Mouse (Mus musculus) cerebellum, adult 2 months (tissue): ENCODE measurements around the gene Dse. TPM values are rescaled to one million over a fixed set of nuclear protein-coding genes. Genes with fewer than 3 reads are reported as not detected.

Experiments used
- DNase-seq, 2 experiments: peaks; one replicate each; pipeline ENCODE4 v3.0.0; 2021
- H3K27ac ChIP-seq: fragments of 200-500 bp; 2 replicates; pipeline ENCODE4 v1.5.1; 2012; ENCODE audit warnings: low read length, control low read depth, inconsistent platforms; ENCODE audit not compliant: insufficient read depth
- H3K27me3 ChIP-seq: fragments of 200-500 bp; 2 replicates; pipeline ENCODE4 v1.6.1; 2012; ENCODE audit warnings: inconsistent platforms, mild to moderate bottlenecking, low read length, moderate library complexity; ENCODE audit not compliant: control insufficient read depth, insufficient read depth
- H3K4me1 ChIP-seq: fragments of 200-500 bp; 2 replicates; pipeline ENCODE4 v1.6.1; 2011; ENCODE audit warnings: low read length; ENCODE audit not compliant: control insufficient read depth, insufficient read depth
- H3K4me3 ChIP-seq: fragments of 200-500 bp; replicated peaks from 2 replicates; pipeline ENCODE3; 2011; ENCODE audit warnings: mild to moderate bottlenecking, low read depth, low read length, control low read depth; ENCODE audit not compliant: insufficient read depth
- CTCF ChIP-seq: fragments of 200-500 bp; IDR thresholded peaks from 2 replicates; pipeline ENCODE4 v1.5.1; 2011; ENCODE audit warnings: low read depth, mild to moderate bottlenecking, control low read depth, low read length, moderate library complexity, borderline replicate concordance; ENCODE audit not compliant: insufficient read depth
- POLR2A ChIP-seq: fragments of 200-500 bp; IDR thresholded peaks from 2 replicates; pipeline ENCODE4 v1.6.1; 2011; ENCODE audit warnings: low read length, control low read depth, borderline replicate concordance; ENCODE audit not compliant: insufficient read depth
- WGBS: fragments of 180-500 bp; shearing (Covaris S2); methylation state at CpG from one replicate; pipeline ENCODE4 v1.1.7; 2018; 5-methylcytosine and 5-hydroxymethylcytosine counted together
- polyA plus RNA-seq: library from polyadenylated mRNA; depleted of rRNA; stranded (reverse); fragments of >200 nt; gene quantifications from 2 replicates; pipeline ENCODE4 v1.2.3, GENCODE M21; 2012; rRNA removed

Gene Dse
- polyA plus RNA-seq, 1 experiment = 1.7 TPM

DNA sequence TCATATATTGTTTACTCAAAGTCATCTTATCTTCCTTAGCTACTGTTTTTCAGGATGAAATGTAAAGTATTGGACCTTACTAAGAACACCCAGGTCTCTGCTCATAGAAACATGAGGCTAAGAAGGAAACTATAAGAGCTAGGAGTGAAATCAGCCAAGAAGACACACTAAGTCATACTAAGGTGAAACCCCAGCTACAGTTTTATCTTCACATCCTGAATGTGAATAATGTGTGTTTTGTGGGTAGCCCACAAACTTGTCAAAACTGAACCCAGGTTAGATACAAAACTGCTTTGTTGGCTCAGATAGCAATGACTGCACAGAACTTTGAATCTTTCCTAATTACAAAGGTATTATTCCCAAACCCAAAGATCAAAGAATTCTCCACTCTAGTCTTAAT lies 89.7 kb downstream of the Dse start:
- no peak for DNase-seq
- H3K4me3 ChIP-seq = no peak overlapping the region
- H3K27ac ChIP-seq = no peak overlapping the region
- no peaks in the 10 kb centered on the region for H3K27me3 ChIP-seq
- no peak for TF ChIP-seq POLR2A
- no peak for TF ChIP-seq CTCF
- no peaks in the 10 kb centered on the region for H3K4me1 ChIP-seq

DNA sequence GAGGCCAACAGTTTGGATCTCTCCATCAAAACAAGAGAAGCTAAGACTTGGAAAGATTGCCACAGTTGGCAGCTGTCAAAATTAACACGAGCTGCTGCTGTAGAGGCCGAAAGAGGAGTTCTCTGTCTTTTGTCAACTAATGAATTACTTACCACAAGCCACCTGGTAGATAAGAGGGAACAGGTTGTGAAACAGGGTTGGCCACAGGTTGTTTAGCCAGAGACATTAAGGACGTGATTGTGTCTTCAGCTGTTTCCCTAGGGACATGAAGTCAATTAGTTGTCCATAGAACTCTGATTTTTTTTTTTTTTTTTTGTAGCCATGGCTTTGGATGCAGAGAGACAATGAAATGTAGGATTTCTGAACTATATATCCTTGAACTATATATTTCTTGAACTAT lies 90.4 kb downstream of the Dse start:
- H3K27ac ChIP-seq = no peak overlapping the region
- 63% methylated on average over 3 of the region's 3 CpGs for whole genome bisulfite sequencing
- H3K4me3 ChIP-seq = no peak overlapping the region
- no peaks in the 10 kb centered on the region for H3K27me3 ChIP-seq
- no peaks in the 10 kb centered on the region for H3K4me1 ChIP-seq
- DNase-seq = no peak
- no peak for TF ChIP-seq CTCF
- no peak for TF ChIP-seq POLR2A

DNA sequence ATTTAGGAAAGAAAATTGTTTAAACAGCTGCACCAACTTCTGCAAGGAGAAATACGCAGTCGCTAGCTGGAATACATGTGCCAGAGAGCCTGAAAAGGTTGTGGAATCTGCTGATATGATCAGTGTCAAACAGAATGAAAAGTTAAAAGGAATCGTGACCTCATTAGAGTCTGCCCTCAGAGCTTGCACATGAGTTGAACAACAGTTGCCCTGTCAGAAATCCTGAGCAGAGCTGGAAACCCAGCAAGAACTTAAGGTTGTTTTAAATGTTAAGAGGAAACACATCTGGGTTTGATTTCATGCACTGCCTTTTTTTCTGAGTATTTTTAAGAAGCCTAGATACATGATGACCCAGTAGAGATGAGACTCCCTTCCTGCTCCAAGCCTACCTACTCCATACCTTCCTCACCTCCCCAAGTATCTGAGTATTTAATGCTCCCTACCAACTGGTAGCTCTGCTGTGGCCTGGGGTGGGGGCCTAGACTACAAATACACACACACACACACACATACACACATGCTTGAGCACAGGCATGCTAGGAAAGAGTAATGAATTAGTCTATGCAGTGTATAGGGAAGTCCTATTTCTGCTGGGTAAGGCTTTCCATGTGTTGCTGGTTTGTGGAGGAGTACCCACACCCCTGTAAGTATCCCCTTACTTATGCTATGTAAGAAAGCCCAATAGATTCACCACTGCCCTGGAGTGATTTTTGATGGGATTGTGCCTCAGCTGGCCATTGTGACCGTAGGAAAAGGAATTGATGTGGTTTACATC lies 95.4 kb downstream of the Dse start:
- no peak overlapping the region for H3K27ac ChIP-seq
- H3K4me3 ChIP-seq = no peak overlapping the region
- no peaks in the 10 kb centered on the region for H3K4me1 ChIP-seq
- no peak for DNase-seq
- TF ChIP-seq POLR2A = no peak
- TF ChIP-seq CTCF = no peak
- H3K27me3 ChIP-seq = no peaks in the 10 kb centered on the region
- 80% methylated on average over 4 of the region's 4 CpGs for WGBS

DNA sequence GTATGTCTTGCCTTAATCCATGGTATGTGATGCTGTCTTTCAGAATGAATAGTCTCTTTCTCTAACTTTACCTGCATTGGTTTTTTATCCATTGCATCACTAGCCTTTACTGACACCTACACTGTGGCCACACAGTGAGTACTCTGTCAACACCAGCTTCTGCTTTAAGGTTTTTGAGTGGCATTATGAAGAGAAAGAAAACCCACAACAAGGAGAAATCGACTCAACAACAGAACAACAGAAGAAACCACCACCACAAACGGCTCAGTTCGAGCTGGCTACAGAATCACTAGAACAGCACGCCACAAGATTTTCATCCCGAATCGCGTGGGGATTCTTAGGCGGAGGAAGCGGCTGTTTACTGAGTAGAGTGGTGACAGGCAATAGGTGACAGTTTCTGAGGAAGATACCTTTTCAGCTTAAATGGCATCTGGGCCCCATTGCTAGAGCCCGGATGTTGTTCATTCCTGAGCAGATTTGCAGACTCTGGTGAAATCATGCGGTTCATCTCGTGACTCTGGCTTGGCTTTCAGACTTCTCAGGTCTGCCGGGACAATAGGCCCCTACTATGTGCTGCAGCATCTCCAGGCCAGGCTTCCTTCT lies 96.6 kb downstream of the Dse start:
- Histone ChIP-seq H3K27me3 (no peaks in the 10 kb centered on the region), H3K27ac (no peak overlapping the region), H3K4me1 (no peaks in the 10 kb centered on the region), H3K4me3 (no peak overlapping the region)
- WGBS = 87% methylated on average over 13 of the region's 13 CpGs
- TF ChIP-seq POLR2A (no peak), CTCF (no peak)
- DNase-seq = no peak

Other genes with a start within 250 kb of the Dse start
- 65.2 and 78.4 TPM in 2 replicates for gene Rwdd1, start 188.1 kb downstream of the Dse start, polyA plus RNA-seq
- not detected in 2 replicates for gene Trappc3l, start 170.1 kb downstream of the Dse start, polyA plus RNA-seq
- not detected in 2 replicates for gene Calhm4, start 163.4 kb downstream of the Dse start, polyA plus RNA-seq
- gene Calhm5, start 111.2 kb downstream of the Dse start, polyA plus RNA-seq = 0.49 and 0.52 TPM in 2 replicates
- 0.22 and 0.34 TPM in 2 replicates for gene Calhm6, start 79.7 kb downstream of the Dse start, polyA plus RNA-seq
- gene Tspyl1, start 74.5 kb upstream of the Dse start, polyA plus RNA-seq = 110 TPM in 2 replicates
- gene Tspyl4, start 89.7 kb upstream of the Dse start, polyA plus RNA-seq = 447 and 474 TPM in 2 replicates
- gene Col10a1, start 182.3 kb upstream of the Dse start, polyA plus RNA-seq = 0.03 and 0.10 TPM in 2 replicates
- 2.0 and 2.5 TPM in 2 replicates for gene Nt5dc1, start 210.8 kb upstream of the Dse start, polyA plus RNA-seq